Mouse (Mus musculus) forebrain, postnatal 0 days (tissue): ENCODE results near the gene Dusp11. TPM values are rescaled to one million over a fixed set of nuclear protein-coding genes. Genes with fewer than 3 reads are reported as not detected.
"Not testable (repeated sequence)": the region's sequence is repeated elsewhere in the genome, so short reads cannot be mapped to it uniquely, and the experiment has no call there.

Experiments used
- ATAC-seq: fragments of 200-750 bp; cut with Nextera tagmentation; 2 replicates; pipeline ENCODE4 v1.8.0; 2017; ENCODE audit warnings: mild to moderate bottlenecking, moderate library complexity
- DNase-seq: peaks from one replicate; pipeline ENCODE4 v3.0.0-alpha.2; 2015
- H3K27ac ChIP-seq: fragments of 300-500 bp; sonication (generic); 2 replicates; pipeline ENCODE4 v1.5.1; 2014; ENCODE audit warnings: low read depth, mild to moderate bottlenecking, antibody characterized with exemption, low read length, moderate library complexity, mixed read lengths
- H3K27me3 ChIP-seq: fragments of 300-500 bp; sonication (generic); 2 replicates; pipeline ENCODE4 v1.6.1; 2014; ENCODE audit warnings: mild to moderate bottlenecking, low read length, mixed read lengths; ENCODE audit not compliant: insufficient read depth
- H3K36me3 ChIP-seq: fragments of 300-500 bp; sonication (generic); 2 replicates; pipeline ENCODE4 v1.6.1; 2014; ENCODE audit warnings: mild to moderate bottlenecking, moderate library complexity; ENCODE audit not compliant: insufficient read depth
- H3K4me1 ChIP-seq: fragments of 300-500 bp; sonication (generic); 2 replicates; pipeline ENCODE4 v1.6.1; 2014; ENCODE audit warnings: antibody characterized with exemption; ENCODE audit not compliant: insufficient read depth
- H3K4me2 ChIP-seq: fragments of 300-500 bp; sonication (generic); 2 replicates; pipeline ENCODE4 v1.6.1; 2014; ENCODE audit warnings: low read depth, mild to moderate bottlenecking, moderate library complexity
- H3K4me3 ChIP-seq: fragments of 300-500 bp; sonication (generic); 2 replicates; pipeline ENCODE4 v1.5.1; 2014; ENCODE audit warnings: low read depth, low read length, mixed read lengths
- H3K9ac ChIP-seq: fragments of 300-500 bp; sonication (generic); 2 replicates; pipeline ENCODE4 v1.6.1; 2014; ENCODE audit warnings: mild to moderate bottlenecking
- H3K9me3 ChIP-seq: fragments of 300-500 bp; sonication (generic); 2 replicates; pipeline ENCODE4 v1.6.1; 2016; ENCODE audit warnings: low read length
- CTCF ChIP-seq: sonication (generic); IDR thresholded peaks from 2 replicates; pipeline ENCODE4 v1.5.1; 2016; ENCODE audit warnings: antibody characterized with exemption, control low read depth, low read depth
- WGBS: fragments of 180-500 bp; shearing (Covaris S2); extraction: QIAGEN DNeasy Blood & Tissue Kit; methylation state at CpG from one replicate; pipeline ENCODE4 v1.1.7; 2014; 5-methylcytosine and 5-hydroxymethylcytosine counted together
- polyA plus RNA-seq: library from polyadenylated mRNA; unstranded; fragments of >200 nt; fragmentation: Nextera tagmentation; extraction: Ambion mirVana; gene quantifications from 2 replicates; pipeline ENCODE4 v1.2.1, GENCODE M21; 2015
- total RNA-seq: library from RNA; depleted of rRNA; stranded (reverse); fragments of >200 nt; gene quantifications from 2 replicates; pipeline ENCODE4 v1.2.3, GENCODE M21; 2014

The Dusp11 gene
- total and polyA plus RNA-seq, 2 experiments from 2014 or later = 28.3 to 79.4 TPM

DNA sequence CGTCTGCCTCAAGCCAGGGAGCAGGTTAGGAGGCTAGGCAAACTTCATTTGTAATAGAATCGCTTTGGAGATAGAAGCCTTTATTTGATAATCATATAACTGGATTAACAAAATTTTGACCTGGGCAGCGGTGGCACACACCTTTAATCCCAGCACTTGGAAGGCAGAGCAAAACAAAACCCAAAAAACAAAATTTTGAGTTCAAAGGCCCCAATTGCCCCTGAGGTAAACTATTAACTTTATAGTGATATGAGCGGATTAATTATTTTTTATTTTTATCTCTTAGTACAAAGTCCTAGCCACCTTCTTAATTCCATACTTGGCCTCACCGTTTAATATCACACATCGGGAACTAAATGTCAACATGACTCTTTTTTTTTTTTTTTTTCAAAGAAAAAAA lies 44.9 kb downstream of the Dusp11 start:
- no peaks in the 10 kb centered on the region for H3K27me3 ChIP-seq
- H3K27ac ChIP-seq = no peak overlapping the region
- 84% methylated on average over 6 of the region's 6 CpGs for WGBS
- ATAC-seq (no peak), DNase-seq (no peak)
- no peaks in the 10 kb centered on the region for H3K9me3 ChIP-seq
- 0 out of 2 replicates have a peak, but pooled peaks cover 4% of the 10 kb centered on the region for H3K36me3 ChIP-seq
- TF ChIP-seq CTCF = no peak
- H3K9ac ChIP-seq = peak overlapping the region; percentile 77
- H3K4me2 ChIP-seq = peak overlapping the region; percentile 67
- peaks cover 9% of the 10 kb centered on the region for H3K4me1 ChIP-seq
- peak overlapping the region; percentile 57 for H3K4me3 ChIP-seq

DNA sequence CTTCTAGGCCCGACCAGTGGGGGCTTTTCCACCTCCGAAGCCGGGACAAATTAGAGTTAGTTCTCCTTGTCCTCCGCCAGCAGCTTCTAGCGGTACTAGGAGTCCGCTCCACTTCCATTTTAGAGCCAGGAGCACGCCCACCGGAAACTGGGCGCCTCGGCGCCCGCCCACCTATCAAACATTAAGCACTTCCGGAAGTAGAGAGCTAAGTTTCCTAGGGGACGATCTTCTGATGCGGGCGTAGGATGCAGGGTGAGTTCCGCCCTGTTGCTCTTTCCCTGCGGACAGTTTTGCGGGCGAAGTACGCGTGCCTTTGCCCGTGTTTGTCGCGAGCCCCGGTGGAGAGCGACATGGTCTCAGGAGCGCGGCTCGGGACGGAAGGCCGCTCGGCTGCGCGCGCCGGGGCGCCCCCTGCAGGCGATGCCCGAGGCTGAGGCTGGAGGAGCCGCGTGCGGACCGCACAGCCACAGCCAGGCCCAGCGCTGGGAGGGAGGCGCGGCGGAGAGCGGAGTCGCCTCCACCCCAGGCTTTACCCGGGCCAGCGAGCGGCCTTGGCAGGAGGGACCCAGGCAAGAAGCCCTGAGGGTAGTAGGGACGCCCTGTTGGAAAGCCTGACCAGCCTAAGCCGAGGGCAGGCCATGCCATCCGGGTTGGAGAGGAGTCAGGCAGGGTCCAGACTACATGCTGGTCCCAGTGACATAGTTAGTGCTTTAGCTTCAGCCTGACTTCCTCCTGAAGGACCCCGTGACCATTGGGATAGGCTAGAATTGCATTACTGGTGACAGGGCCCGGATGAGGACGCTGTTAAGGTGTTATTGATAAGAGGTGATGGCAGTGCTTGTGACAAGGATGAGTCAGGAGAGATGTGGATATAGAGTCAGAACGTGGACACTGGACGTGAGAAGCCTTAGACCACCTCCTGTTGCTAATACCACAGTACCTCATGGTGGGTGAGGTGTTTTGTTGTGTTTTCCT lies 45.6 kb downstream of the Dusp11 start, which contains the start of gene Nat8f1:
TSS of gene Nat8f1 (minus strand) at position 149 of the 975 bp plus-strand sequence.
- not testable (repeated sequence) for H3K36me3 ChIP-seq, H3K9me3 ChIP-seq, H3K4me1 ChIP-seq, H3K27me3 ChIP-seq
- Histone ChIP-seq H3K9ac (peak within 1 kb of the TSS; percentile 77), H3K27ac (peak within 1 kb of the TSS; percentile 88), H3K4me2 (peak within 1 kb of the TSS; percentile 67), H3K4me3 (peak within 1 kb of the TSS; percentile 57)
- ATAC-seq (peak; percentile 96), DNase-seq (peak; percentile 94)
- 1% methylated on average over 58 of the region's 61 CpGs for WGBS
- TF ChIP-seq CTCF = peak; percentile 73

DNA sequence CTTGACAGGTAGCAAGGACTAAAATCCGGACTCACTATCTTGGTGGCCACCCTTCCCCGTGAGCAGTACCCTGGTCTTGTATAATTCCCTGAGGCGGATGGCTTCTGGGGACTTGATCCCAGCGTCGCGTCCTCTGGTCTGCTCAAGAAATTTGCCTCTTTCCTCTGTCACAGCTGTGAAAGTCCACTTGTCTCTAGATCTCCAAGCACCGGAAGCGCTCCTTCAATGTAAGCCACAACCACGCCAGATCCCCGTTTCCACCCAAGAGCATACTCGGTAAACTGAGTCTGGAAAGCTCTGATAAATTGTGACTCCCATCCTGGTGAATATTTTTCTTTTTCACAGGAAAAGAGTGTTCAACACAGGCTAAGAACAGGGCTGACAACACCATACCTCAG lies 46.3 kb downstream of the Dusp11 start:
- WGBS = 3% methylated on average over 11 of the region's 11 CpGs
- DNase-seq (no peak), ATAC-seq (no peak)
- peak overlapping the region; percentile 88 for H3K27ac ChIP-seq
- no peaks in the 10 kb centered on the region for H3K36me3 ChIP-seq
- no peak for TF ChIP-seq CTCF
- H3K4me3 ChIP-seq = peak overlapping the region; percentile 57
- H3K4me2 ChIP-seq = peak overlapping the region; percentile 67
- peak overlapping the region; percentile 77 for H3K9ac ChIP-seq
- H3K27me3 ChIP-seq = no peaks in the 10 kb centered on the region
- peaks cover 9% of the 10 kb centered on the region for H3K4me1 ChIP-seq
- H3K9me3 ChIP-seq = no peaks in the 10 kb centered on the region

DNA sequence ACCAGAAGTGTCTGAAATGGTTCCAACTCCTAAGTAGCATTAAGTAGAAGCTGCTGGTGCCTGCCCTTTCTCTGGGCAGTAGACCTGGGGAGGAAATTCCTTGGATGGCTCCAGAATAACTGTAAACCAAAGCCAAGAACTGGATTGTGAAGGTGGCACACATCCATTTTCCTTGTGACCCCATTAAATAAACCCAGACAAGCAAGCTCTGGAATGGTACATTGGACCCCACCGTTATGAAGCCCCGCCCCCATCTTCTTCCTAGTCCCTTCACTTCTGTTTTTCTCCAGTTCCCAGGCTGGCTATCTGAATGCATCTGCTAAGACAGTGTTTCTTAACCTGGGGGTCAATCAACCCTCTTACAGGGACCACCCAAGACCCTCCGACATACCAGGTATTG lies 49.9 kb downstream of the Dusp11 start, which contains the start of gene Tprkb:
TSS of gene Tprkb (plus strand) at position 279 of the 400 bp plus-strand sequence.
- no peaks in the 10 kb centered on the region for H3K9me3 ChIP-seq
- H3K36me3 ChIP-seq = no peaks in the 10 kb centered on the region
- ATAC-seq = no peak
- no peak within 1 kb of the TSS for H3K4me3 ChIP-seq
- WGBS = 86% methylated on average over 3 of the region's 3 CpGs
- DNase-seq = no peak
- TF ChIP-seq CTCF = no peak
- H3K4me1 ChIP-seq = peaks cover 9% of the 10 kb centered on the region
- no peak within 1 kb of the TSS for H3K27ac ChIP-seq
- H3K4me2 ChIP-seq = no peak within 1 kb of the TSS
- H3K27me3 ChIP-seq = no peaks in the 10 kb centered on the region
- H3K9ac ChIP-seq = no peak within 1 kb of the TSS

DNA sequence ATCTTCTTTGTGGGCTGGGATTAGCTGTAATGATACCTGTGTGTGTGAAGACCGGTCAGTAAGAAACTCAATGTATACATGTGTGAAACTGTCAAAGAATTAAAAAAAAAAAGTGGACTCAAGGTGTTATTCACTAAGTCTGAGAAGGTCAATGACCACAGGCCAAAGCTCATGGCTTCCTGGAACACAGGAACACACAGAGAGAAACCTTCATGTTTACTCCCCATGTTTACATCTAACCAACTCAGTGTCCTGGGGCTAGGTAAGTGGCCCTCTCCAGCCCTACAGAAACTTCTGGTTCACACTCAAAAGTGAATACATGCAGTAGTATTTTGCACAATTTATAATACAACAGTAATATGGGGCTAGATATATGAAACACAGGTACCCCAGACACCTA lies 51.8 kb downstream of the Dusp11 start:
- Histone ChIP-seq H3K9me3 (no peaks in the 10 kb centered on the region), H3K27me3 (no peaks in the 10 kb centered on the region), H3K27ac (no peak overlapping the region), H3K4me2 (no peak overlapping the region), H3K4me1 (peaks cover 7% of the 10 kb centered on the region), H3K4me3 (no peak overlapping the region), H3K36me3 (no peaks in the 10 kb centered on the region), H3K9ac (no peak overlapping the region)
- DNase-seq = no peak
- WGBS = 90% methylated on average over 1 of the region's 1 CpGs
- TF ChIP-seq CTCF = no peak
- ATAC-seq = no peak

DNA sequence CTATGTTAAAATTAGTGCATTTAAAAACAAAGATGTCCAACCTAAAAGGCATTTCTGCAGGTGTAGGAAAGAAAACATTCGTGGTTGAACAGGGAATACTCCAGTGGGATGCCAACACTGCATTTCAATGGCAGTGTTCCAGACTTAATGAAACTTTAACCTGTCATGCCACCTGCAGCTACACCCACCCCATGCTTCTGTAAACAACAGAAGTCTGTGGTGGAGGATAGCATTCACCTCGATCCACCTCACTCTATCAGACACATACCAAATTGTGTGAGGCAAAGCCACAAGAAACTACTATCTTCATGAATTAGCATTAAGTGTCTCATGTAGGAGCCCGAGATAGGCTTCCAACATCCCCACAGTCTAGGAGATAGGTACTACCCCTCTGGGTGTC lies 53.1 kb downstream of the Dusp11 start:
- Histone ChIP-seq H3K36me3 (no peaks in the 10 kb centered on the region), H3K27ac (no peak overlapping the region), H3K27me3 (no peaks in the 10 kb centered on the region), H3K4me2 (no peak overlapping the region), H3K4me1 (no peaks in the 10 kb centered on the region), H3K9ac (no peak overlapping the region), H3K9me3 (no peaks in the 10 kb centered on the region), H3K4me3 (no peak overlapping the region)
- ATAC-seq (no peak), DNase-seq (no peak)
- 80% methylated on average over 3 of the region's 3 CpGs for WGBS
- TF ChIP-seq CTCF = no peak

DNA sequence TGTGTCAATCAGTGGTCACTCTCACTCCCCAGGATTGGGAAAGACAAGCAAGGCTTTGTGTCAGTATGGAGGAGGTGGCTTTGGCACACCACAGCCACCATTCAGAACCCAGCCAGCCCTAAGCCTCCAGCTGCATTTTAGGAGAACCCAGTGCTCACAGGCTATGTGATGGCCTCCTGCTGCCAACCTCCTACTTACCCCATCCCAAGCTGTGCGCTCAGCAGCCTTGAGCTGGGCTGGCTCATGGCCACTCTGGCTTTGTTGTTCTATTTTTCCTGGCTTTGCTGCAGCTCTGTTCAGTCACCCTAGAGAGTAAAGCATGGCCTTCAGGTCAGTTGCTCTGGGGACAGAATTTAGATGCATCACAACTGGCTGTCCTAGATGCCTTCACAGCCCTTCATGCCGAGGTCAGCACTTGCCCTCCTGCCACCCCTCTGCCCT lies 54.5 kb downstream of the Dusp11 start:
- 67% methylated on average over 2 of the region's 2 CpGs for WGBS
- ATAC-seq = peak; percentile 90

More for the DNA sequence above, 54.5 kb downstream of the Dusp11 start:
- not testable (repeated sequence) for H3K4me2 ChIP-seq, H3K9me3 ChIP-seq, H3K27me3 ChIP-seq, H3K4me3 ChIP-seq, H3K36me3 ChIP-seq, H3K9ac ChIP-seq, H3K4me1 ChIP-seq
- DNase-seq = peak; percentile 53
- peak overlapping the region; percentile 29; the same call in 1 of the 2 replicates for H3K27ac ChIP-seq
